Mouse (Mus musculus): ENCODE data around the gene Hipk4. TPM values are rescaled to one million over a fixed set of nuclear protein-coding genes. Genes with fewer than 3 reads are reported as not detected.
A peak's percentile ranks its signal among the peaks of the same experiment; 100 is the strongest.

Gene Hipk4
- total RNA-seq, 1 experiment from 2014 or later = 0.88 TPM

DNA sequence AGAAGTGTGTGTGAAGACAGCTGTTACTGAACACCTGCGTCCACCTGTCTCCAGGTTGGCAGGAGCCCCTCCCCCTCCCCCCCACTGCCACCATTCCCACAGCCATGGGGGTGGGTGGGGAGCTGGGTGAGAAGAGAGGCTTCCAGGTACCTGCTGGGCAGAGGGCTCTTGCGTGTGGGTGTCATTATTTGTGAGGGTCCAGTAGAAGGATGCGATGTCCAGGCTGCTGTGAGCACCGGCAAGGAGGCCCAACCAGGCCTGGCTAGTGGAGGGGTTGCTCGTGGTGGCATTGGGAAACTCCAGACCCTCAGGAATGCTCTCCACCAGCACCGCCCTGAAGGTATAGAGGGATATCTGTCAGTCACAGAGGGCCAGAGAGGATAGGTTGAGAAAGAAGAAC, 17.9 kb downstream of the Hipk4 start:
- no peak for DNase-seq

DNA sequence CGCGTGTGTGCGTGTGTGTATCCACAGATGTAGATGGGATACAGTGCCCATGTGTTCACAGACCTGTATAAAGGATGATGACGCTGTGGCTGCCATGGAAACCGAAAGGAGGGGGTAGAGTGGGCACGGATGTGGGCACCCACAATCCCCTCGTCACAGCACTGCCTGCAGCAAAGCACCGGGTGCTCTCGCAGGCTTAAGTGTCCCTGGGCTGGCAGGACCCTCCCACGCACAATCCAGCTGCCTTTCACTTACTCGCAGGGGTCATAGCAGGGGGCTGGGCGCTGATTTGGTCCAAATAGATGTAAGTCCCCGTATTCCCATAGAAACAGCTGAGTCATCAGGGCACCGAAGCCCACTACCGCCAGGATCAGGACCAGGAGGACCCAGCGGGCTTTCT, 18.4 kb downstream of the Hipk4 start:
- peak; percentile 32 for DNase-seq

DNA sequence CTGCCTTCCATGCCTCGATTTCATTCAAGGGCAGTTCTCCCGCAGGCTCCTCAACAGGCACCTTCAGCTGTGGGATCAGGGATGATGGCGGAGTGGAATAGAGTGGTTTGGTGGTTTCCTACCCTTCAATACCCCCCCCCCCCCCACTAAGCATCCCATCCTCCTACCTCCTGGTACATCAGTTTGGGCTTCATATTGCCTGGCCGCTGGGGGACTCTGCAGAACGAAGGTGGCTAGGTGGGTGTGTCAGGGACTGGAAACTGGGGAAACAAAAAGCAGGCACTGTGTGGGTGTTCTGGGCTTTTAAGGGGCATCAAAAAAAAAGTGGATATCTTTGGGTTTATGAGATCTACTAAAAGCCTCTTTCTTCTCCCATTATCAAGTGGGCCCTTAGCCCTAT, 18.9 kb downstream of the Hipk4 start:
- DNase-seq = no peak

DNA sequence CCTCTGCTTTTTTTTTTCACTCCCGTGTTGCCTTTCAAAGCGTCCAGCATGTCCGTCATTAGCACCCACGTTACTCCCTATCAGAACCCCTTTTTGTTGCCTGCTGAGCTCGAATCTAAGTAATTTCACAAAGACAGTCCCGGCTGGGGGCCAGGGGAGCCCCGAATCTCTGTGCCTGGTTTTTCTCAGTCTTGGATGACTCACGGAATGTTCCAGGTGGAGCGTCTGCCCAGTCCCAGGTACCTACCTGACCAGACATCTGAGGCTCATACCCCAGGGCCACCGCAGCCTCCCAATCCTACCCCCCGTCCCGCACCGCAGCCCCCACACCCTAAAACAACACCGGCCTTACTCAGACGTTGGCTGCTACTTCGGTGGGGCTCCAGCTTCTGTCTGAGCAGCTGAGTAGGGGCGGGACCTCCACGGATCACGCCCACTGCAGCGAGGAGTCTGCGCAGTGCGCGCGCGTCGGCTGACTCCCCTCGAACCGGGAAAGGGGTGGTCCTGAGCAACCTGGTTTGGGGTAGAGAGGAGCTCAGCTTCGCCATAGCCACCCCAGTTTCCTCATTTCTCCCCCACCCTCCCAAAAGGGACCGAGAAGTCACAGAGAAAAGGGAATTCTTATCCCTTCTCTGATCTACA, 19.4 kb downstream of the Hipk4 start:
- DNase-seq = peak; percentile 82

DNA sequence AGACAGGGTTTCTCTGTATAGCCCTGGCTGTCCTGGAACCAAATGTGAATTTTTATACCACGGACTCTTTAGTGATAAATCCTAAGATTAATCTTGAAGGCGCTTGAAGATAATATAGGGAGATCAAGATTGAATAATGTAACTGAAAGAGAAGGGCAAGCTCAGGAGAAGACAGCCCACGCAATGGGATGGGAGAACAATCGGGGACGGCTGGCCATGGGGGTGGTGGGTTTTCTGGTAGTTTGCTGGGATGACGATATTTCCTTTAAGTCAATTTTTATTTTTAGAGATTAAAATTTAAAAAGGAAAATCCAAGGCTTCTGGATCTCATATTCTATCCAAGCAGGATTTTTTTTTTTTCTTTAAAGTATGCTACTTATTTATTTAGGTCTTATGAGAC, 20.0 kb downstream of the Hipk4 start:
- DNase-seq = no peak

DNA sequence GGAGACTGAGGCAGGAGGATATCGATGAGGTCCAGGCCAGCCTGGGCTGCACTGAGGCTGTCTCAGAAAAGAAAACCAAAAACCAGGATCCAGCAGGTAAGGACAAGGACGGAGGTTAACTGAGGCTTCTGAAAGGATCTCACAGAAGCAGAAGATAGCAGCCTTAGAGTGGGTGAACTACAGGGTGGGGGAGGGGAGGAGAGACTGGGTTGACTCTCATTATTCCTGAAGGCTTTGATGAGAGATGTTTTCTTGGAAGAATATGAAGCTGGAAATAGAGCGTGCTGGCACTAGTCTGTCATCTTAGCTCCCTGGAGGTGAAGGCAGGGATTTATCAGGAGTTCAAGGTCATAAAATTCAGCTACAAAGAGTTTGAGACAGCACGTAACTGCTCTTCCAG, 20.8 kb downstream of the Hipk4 start:
- no peak for DNase-seq

DNA sequence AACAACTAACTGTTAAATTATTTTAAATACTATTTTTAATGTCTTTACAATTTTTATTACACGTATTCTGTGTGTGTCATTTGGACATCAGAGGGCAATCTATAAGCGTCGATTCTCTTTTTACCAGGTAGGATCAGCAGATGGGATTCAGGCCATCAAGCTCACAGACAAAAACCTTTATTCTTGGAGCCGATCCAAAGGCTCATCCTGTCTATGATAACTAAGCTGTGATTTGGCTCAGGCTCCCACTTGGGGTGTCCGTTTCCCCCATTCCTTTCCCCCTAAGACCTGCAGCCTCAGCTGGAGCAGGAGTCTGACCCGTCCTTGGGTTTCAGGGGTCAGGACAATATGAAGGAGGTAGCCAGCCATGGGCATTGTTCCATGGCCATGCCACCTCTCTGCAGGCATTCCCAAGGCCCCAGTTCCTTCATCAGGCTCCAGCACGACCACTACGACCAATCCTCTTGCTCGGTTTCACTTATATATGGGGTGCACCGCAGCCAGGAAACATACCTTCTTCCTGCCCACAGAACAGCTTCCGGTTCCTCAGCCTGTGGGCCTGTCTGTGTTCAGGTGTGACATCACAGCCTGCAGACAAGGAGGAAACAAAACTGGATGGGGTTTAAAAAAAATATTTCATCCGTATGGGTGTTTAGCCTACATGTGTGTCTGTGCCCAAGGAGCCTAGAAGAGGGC, 21.8 kb downstream of the Hipk4 start:
- DNase-seq = no peak

DNA sequence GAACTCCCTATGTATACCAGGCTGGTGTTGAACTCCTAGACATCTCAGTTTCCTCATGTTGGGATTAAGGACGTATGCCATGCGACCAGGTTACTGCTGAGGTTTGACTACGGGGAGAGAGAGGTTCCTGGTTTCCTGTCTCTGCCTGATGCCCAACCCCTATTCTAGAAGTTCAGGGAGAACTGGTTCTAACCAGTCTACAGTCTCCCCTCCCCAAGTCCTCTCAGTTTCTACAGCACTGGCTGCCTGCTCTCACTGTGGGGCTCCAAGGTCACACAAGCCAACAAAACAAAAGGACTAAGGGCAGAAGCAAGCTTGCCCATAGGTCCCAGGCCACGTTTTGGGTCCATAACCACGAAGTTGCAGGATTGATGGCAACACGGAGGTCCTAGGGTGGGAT, 26.5 kb downstream of the Hipk4 start:
- DNase-seq = no peak

DNA sequence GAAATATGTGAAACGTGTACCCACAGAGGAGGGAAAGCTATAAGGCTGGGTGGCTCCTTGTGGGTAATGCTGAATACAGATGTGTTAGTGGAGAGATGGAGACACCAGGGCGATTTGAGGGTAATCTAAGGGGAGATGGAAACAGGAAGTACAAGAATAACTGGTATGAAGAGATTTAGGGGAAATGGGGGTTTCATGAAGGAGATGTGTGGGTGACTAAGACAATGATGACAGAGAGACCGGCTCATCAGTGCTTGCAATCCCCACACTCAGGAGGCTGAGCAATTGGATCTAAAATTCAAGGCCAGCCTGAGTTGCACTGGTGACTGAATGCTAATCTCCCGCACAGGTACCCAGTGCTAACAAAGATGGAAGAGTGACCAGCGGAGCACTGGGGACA, 29.0 kb downstream of the Hipk4 start:
- DNase-seq = no peak

DNA sequence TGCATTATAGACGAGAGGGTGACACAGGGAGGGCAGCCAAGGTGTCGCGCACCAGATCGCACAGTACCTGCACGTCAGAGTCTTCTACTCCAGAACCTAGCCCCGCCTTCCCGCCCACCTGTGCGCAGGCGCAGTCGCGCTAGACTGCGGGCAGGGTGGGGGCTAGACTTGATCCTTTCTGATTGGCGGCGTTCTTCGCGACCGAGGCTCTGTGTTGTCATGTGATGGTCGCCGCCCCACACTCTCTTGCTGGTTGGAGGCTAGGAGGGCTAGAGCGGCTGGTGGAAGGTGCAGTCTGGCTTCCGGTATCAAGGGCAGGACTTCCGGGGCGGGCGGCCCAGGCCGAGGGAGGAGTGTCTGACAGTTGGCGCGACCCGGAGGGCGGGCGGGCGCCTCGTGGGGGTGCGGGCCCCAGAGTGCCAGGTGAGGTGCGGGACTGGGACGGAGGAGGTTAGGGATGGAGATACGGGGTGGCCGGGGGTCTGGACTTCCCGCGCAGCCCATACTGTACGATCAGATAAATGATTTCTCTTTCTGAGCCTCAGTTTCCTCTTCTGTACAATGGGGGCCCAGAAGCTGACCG, 30.0 kb downstream of the Hipk4 start, which contains the start of the genes Pld3 and 2310022A10Rik:
TSS of gene Pld3 (minus strand) at position 288 of the 583 bp plus-strand sequence.
TSS of gene 2310022A10Rik (plus strand) at position 303 of the 583 bp plus-strand sequence.
- DNase-seq = peak; percentile 92

DNA sequence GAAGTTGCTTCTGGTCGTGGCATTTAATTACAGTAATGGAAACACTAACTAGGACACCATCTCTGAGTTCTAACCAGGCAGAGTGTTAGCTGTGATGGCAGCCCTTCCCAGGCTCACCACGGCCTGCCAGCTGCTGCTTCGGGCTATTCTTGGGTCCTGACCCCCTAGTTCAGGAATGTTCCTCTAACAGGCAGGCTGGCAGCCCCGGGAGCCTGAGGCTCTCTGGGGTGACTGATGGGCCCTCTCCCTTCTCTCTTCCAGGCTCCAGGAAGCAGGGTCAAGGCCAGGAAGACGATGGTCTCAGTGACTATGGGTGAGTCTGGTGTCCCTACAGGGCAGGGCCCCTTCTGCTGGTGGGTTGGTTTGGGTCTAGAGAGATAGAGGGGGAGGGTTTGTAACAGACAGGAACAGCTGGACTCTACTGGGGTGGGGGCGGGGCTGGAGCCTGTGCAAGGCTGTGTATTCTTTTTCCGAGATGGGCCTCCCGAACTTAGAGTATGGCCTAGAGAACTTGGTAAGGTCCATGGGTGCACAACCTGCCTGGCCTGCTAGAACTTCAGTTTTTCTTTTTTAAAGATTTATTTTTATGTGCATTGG, 37.3 kb downstream of the Hipk4 start:
- DNase-seq = no peak

DNA sequence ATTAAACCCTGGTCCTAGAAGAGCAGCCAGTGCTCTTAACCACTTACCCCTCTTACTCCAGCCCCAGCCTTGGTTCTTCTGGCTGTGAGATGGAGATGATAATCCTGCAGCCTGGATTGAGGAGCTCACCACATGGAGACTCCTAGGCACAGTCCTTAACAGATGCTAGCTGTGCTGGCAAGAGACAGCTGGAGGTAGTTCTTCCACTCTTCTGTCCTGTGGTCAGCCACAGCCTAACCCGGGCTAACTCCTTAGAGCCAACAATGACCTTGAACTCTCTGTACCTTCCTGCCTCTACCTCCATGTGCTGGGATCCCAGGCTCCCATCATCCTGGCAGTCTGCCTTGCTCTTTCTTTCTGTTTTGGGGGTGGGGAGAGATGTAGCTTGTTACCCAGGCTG, 37.9 kb downstream of the Hipk4 start:
- no peak for DNase-seq

DNA sequence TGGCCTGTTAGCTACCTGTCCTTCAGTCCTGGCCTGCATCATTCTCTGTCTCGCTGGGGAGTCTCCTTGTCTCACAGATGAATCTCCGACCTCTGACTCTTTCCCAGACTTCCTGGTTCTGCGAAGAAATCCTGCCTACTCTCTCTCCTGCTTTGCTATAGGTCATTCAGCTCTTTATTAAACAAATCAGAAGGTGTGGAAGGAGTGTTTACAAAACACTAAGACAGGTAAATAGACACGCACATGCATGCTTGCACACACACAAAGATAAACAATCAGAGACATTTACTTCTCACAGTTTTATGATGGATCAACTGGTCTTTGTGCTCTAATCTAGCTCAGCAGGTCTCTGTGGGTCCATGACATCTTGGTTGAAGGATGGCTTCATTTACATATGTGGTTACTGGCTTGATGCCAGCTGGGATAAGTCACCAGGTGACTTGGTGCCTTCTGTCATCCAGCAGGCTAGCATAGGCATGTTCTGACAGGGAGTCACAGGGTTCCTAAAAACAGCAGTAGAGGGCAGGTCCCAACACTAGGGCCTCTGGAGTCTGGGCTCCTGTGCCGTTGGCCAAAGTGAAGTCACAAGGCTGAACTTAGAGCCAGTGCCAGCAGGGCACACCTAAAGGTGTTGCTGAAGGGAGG, 46.6 kb downstream of the Hipk4 start:
- DNase-seq = no peak

DNA sequence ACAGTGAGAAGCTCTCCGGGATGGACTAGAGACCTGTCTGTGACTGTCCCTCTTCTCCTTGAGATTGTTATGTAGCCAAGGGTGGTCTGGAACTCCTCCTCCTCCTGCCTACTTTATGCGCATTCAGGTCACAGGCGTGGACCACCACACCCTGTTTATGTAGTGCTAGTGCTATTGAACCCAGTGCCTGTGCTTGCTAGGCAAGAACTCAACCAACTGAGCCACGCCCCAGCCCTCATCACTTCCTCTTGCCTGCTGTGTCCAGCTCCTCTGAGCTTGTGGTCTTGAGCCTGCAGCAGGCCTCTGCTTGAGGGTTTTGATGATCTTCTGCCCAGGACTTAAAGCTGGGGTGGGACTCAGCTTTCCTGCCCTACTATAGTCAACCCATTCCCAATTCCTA, 49.1 kb downstream of the Hipk4 start:
- no peak for DNase-seq

DNA sequence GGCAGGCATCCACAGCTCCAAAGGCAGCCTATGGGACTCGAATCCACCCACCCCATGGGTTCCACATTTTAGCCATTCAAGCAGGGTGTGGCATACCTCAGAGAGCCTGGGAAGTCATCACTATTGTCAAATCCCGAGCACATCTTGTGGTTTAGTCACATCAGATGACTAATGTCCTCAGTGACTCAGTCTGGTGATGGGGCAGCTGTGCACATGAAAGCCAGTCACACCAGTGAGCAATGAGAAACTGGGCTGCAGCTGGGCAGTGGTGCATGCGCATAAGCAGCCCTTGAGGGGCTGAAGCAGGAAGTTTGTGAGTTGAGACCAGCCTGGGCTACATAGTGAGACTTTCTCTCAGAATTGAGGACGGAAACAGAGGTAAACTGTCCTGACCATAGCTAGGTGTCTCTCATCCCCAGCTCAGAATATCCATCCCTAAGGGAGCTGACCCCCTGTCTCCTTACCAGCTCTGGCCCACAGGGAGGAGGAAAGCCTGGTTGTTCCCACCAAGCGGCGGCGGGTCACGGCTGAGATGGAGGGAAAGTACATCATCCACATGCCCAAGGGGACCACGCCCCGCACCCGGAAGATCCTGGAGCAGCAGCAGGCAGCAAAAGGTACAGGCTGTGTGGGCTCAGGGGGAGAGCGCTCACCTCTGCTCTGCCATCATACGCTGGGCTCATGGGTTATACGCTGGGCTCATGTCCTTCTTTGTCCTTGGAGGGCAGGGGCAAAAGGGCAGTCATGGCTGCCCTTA, 51.2 kb downstream of the Hipk4 start:
- DNase-seq = peak; percentile 42

DNA sequence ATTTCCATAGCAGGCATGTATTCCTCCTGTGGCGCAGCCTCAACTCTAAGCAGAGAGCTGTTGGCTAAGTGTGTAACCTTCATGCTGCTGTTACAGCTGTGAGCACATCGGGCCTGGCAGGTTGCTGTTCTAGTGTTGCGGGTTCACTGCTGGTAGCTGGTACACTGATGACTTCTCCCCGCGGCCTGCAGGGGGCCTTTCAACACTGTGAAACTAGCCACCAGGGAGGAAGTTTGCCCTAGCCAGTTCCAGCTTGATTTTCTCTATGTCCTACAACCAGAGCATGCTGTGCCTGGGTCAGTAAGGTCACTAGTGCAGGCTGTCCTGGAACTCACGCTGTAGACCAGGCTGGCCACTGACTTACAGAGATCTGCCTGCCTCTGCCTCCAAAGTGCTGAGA, 53.8 kb downstream of the Hipk4 start:
- DNase-seq = peak; percentile 68

DNA sequence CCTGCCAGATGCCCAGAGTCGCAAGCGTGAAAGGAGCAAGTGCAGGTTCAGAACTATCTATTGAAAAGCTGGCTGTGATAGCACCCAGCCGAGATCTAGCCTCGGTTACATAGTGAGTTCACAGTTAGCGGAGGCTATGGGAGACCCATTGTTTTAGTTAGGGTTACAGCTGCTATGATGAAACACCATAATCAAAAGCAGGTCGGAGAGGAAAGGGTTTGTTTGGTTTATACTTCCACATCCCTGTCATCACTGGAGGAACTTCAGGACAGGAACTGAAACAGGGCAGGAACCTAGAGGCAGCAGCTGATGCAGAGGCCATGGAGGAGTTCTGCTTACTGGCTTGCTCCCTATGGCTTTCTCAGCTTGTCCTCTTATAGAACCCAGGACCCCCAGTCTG, 54.5 kb downstream of the Hipk4 start:
- no peak for DNase-seq

DNA sequence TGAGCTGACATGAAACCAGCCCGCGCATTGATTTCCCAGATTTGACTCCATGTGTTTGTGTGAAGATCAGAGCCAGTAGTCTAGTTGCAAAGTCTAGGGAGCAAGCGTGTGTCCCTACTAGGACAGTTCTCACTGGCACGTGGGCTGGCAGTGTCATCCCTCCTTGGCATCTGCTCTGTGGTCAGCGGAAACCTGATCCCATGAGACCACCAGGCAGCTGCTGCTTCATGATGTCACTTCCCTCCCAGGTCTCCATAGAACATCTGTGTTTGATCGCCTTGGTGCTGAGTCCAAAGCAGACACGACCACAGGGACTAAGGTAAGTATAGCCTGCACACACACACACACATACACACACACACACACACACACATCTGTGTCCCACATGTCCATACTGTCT, 55.4 kb downstream of the Hipk4 start:
- DNase-seq = no peak

DNA sequence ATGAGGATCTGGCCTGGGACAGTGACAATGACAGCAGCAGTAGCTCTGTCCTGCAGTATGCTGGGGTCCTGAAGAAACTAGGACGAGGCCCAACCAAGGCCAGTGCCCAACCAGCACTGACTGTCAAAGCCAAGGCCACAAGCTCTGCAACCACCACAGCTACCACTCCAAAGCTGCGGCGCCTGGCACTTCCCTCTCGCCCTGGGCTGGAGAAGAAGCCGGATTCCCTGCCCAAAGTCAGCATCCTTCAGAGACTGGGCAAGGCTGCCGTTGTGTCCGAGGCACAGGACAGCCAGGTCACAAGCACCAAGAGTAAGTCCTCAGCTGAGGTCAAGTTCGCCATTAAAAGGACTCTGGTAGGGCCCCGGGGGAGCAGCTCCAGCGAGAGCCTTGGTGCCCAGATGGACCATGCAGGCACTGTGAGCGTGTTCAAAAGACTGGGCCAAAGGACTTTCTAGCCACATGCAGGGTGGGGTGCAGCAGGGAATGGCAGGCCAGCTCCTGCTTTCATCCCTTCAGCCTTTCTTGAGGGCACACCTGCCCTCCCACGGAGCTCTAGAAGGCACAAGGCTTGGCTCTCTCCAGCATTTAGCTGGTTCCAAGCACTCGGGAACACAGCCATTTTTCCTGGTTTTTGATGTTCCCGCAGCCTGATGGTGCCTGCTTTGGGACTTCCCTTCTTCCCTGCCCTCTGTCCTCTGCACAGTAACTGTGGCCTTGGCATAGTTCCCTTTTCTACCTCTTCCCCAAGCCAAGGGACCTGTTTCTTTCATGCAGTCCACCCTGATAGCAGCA, 57.5 kb downstream of the Hipk4 start:
- DNase-seq = peak; percentile 60

Measured in adrenal gland, postnatal 25 days (tissue).